Mouse (Mus musculus) heart, embryonic 11.5 days (tissue): Measurements from ENCODE around the gene Dusp18. TPM values are rescaled to one million over a fixed set of nuclear protein-coding genes. Genes with fewer than 3 reads are reported as not detected.
A peak's percentile ranks its signal among the peaks of the same experiment; 100 is the strongest.

ENCODE experiments used
- ATAC-seq: fragments of 200-750 bp; cut with Nextera tagmentation; replicated peaks from 2 replicates; pipeline ENCODE4 v1.8.0; 2017; ENCODE audit warnings: moderate library complexity; ENCODE audit not compliant: insufficient number of reproducible peaks, low FRiP score, low TSS enrichment
- H3K27ac ChIP-seq: fragments of 300-500 bp; sonication (generic); 2 replicates; pipeline ENCODE4 v1.5.1; 2014; ENCODE audit warnings: mild to moderate bottlenecking, low read depth, low read length
- H3K27me3 ChIP-seq: fragments of 300-500 bp; sonication (generic); 2 replicates; pipeline ENCODE4 v1.6.1; 2014; ENCODE audit warnings: mild to moderate bottlenecking, low read length, mixed read lengths; ENCODE audit not compliant: control insufficient read depth, insufficient read depth
- H3K36me3 ChIP-seq: fragments of 300-500 bp; sonication (generic); 2 replicates; pipeline ENCODE4 v1.6.1; 2014; ENCODE audit warnings: mild to moderate bottlenecking, low read length, moderate library complexity, mixed read lengths; ENCODE audit not compliant: control insufficient read depth, insufficient read depth
- H3K4me1 ChIP-seq: fragments of 300-500 bp; sonication (generic); 2 replicates; pipeline ENCODE4 v1.6.1; 2014; ENCODE audit warnings: low read length; ENCODE audit not compliant: control insufficient read depth, insufficient read depth
- H3K4me2 ChIP-seq: fragments of 300-500 bp; sonication (generic); 2 replicates; pipeline ENCODE4 v1.6.1; 2014; ENCODE audit warnings: mild to moderate bottlenecking, moderate library complexity
- H3K4me3 ChIP-seq: fragments of 300-500 bp; sonication (generic); 2 replicates; pipeline ENCODE4 v1.5.1; 2014; ENCODE audit warnings: low read depth, low read length
- H3K9ac ChIP-seq: fragments of 300-500 bp; sonication (generic); 2 replicates; pipeline ENCODE4 v1.6.1; 2014; ENCODE audit warnings: mild to moderate bottlenecking, low read depth, low read length, moderate library complexity
- H3K9me3 ChIP-seq: fragments of 300-500 bp; sonication (generic); replicated peaks from 2 replicates; pipeline ENCODE4 v1.6.1; 2016; ENCODE audit warnings: low read length; ENCODE audit not compliant: control insufficient read depth
- WGBS: fragments of 180-500 bp; shearing (Covaris S2); extraction: QIAGEN DNeasy Blood & Tissue Kit; methylation state at CpG from one replicate; pipeline ENCODE4 v1.1.7; 2014; ENCODE audit not compliant: insufficient replicate concordance; 5-methylcytosine and 5-hydroxymethylcytosine counted together
- polyA plus RNA-seq: library from polyadenylated mRNA; unstranded; fragments of >200 nt; fragmentation: Nextera tagmentation; extraction: Ambion mirVana; gene quantifications from 2 replicates; pipeline ENCODE4 v1.2.1, GENCODE M21; 2014

The Dusp18 gene
- polyA plus RNA-seq, 1 experiment from 2014 or later, result 12.2 TPM

DNA sequence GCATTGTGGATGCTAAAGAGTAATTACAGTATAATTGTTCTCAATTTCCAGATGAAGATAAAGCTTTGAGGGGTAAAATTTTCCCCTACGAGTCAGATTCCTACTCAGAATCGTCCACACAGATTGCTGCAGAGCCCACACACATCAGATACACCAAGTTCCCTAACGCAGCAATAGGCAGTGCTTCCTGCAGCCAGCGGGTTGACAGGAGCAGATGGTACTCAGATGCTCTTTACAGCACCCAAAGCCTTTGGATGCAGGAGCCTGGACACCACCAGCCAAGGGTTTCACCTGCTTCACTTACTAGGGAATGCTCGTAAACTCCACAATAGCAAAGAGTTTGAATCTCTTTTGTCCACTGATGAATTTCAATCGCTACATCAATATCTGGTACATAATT lies 18.6 kb upstream of the Dusp18 start:
- H3K27me3 ChIP-seq, result 0 out of 2 replicates have a peak, but pooled peaks cover 2% of the 10 kb centered on the region
- no peaks in the 10 kb centered on the region for H3K4me1 ChIP-seq
- 66% methylated on average over 6 of the region's 6 CpGs for WGBS
- no peaks in the 10 kb centered on the region for H3K36me3 ChIP-seq
- H3K27ac ChIP-seq, result no peak overlapping the region
- no peak overlapping the region for H3K4me3 ChIP-seq
- H3K4me2 ChIP-seq, result no peak overlapping the region
- H3K9me3 ChIP-seq, result no peaks in the 10 kb centered on the region
- no peak for ATAC-seq
- no peak overlapping the region for H3K9ac ChIP-seq

GRCm38 (mm10) chr11:3878660-3879059 lies 16.4 kb upstream of the Dusp18 start:
- Histone ChIP-seq H3K27me3 (0 out of 2 replicates have a peak, but pooled peaks cover 2% of the 10 kb centered on the region), H3K9me3 (no peaks in the 10 kb centered on the region), H3K4me1 (no peaks in the 10 kb centered on the region), H3K9ac (no peak overlapping the region), H3K27ac (no peak overlapping the region), H3K4me2 (no peak overlapping the region), H3K4me3 (no peak overlapping the region), H3K36me3 (no peaks in the 10 kb centered on the region)
- WGBS, result 70% methylated on average over 7 of the region's 7 CpGs
- ATAC-seq, result no peak

GRCm38 (mm10) chr11:3879836-3880235 lies 15.2 kb upstream of the Dusp18 start:
- H3K27ac ChIP-seq, result no peak overlapping the region
- H3K4me1 ChIP-seq, result no peaks in the 10 kb centered on the region
- H3K9ac ChIP-seq, result no peak overlapping the region
- no peak overlapping the region for H3K4me3 ChIP-seq
- 40% methylated on average over 2 of the region's 2 CpGs for WGBS
- H3K27me3 ChIP-seq, result 0 out of 2 replicates have a peak, but pooled peaks cover 2% of the 10 kb centered on the region
- no peaks in the 10 kb centered on the region for H3K36me3 ChIP-seq
- H3K4me2 ChIP-seq, result no peak overlapping the region
- 0 out of 2 replicates have a peak, but pooled peaks have one; percentile 39 for ATAC-seq
- no peaks in the 10 kb centered on the region for H3K9me3 ChIP-seq

- Histone ChIP-seq H3K9me3 (no peaks in the 10 kb centered on the region), H3K36me3 (no peaks in the 10 kb centered on the region), H3K4me2 (no peak overlapping the region), H3K27me3 (0 out of 2 replicates have a peak, but pooled peaks cover 2% of the 10 kb centered on the region), H3K27ac (no peak overlapping the region), H3K4me3 (no peak overlapping the region), H3K9ac (no peak overlapping the region), H3K4me1 (no peaks in the 10 kb centered on the region)
- 84% methylated on average over 3 of the region's 3 CpGs for WGBS
- no peak for ATAC-seq
Measured at GRCm38 (mm10) chr11:3883711-3884110, 11.3 kb upstream of the Dusp18 start.

GRCm38 (mm10) chr11:3887331-3887730 lies 7.7 kb upstream of the Dusp18 start:
- no peak for ATAC-seq
- H3K4me2 ChIP-seq, result no peak overlapping the region
- 70% methylated on average over 5 of the region's 5 CpGs for WGBS

DNA sequence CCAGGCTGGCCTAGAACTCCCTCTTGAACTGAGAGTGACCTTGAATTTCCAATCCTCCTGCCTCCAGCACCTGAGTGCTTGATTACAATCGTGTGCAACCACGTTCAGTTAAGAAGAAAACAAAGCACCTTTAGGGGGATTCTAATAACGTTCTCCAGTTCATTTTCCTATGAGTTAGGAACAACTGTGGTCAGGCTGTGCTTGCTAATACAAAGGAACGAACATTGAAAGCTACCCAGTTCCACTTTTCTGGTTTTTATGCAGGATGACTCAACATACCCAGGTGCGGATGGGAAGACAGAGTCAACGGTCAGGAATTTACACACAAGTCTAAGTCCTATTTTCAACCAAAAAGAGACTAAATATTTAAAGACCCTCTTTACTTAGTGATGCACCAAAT lies 1.1 kb upstream of the Dusp18 start:
- no peak for ATAC-seq
- Histone ChIP-seq H3K9ac (no peak overlapping the region), H3K4me1 (no peaks in the 10 kb centered on the region), H3K36me3 (0 out of 2 replicates have a peak, but pooled peaks cover 5% of the 10 kb centered on the region), H3K27me3 (no peaks in the 10 kb centered on the region), H3K4me3 (no peak overlapping the region), H3K27ac (no peak overlapping the region), H3K9me3 (no peaks in the 10 kb centered on the region), H3K4me2 (no peak overlapping the region; the same call in 1 of the 2 replicates)
- 75% methylated on average over 6 of the region's 6 CpGs for WGBS

More at GRCm38 (mm10) chr11:3887331-3887730, 7.7 kb upstream of the Dusp18 start:
- H3K36me3 ChIP-seq, result no peaks in the 10 kb centered on the region
- H3K27ac ChIP-seq, result no peak overlapping the region
- no peak overlapping the region for H3K9ac ChIP-seq
- no peaks in the 10 kb centered on the region for H3K4me1 ChIP-seq
- no peaks in the 10 kb centered on the region for H3K9me3 ChIP-seq
- no peaks in the 10 kb centered on the region for H3K27me3 ChIP-seq
- H3K4me3 ChIP-seq, result no peak overlapping the region

DNA sequence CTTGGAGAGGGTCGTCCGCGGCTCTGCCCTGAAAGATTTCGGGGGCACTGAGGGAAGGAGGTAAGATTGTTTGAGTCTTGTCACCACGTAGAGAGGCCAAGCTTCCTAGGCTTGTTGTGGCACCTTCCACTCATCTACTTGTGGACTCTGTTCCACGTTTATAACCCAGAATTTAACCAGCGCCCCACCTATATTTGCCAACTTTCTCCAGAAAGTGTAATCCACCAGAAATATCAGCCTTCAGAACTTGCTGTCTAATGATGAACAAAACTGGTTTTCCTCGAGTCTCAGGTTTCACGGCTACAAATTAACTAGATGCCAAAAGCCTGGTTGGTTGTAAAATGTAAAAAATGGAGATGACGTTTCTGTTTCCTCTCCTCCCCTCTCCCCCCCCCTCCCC lies 418 bp downstream of the Dusp18 start:
- Histone ChIP-seq H3K4me2 (peak overlapping the region; percentile 88), H3K27ac (peak overlapping the region; percentile 76)
- 5% methylated on average over 10 of the region's 10 CpGs for WGBS

DNA sequence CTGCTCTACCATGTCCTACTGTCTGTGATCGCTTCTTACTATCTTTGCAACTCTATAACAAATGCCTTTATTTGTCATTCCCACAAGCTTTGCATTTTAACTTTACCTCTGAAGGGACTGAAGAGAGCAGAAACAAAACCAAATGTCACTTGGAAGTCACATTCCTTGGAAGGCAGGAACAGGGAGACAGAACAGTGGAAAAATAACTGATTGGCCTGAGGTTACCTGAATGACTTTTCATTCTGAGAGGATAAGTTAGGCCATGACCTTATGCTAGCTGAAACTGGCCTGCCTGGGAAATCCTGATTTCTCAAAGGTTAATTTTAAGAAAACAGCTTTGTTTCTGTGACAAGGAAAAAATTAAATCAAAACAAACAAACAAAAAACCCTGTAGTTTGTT lies 893 bp downstream of the Dusp18 start:
- no peak overlapping the region for H3K9ac ChIP-seq
- H3K4me3 ChIP-seq, result no peak overlapping the region
- 0 out of 2 replicates have a peak, but pooled peaks cover 5% of the 10 kb centered on the region for H3K36me3 ChIP-seq
- WGBS, result 74% methylated on average over 1 of the region's 1 CpGs
- H3K27ac ChIP-seq, result no peak overlapping the region
- no peak for ATAC-seq
- peaks cover 5% of the 10 kb centered on the region; the same call in 1 of the 2 replicates for H3K4me1 ChIP-seq
- H3K4me2 ChIP-seq, result no peak overlapping the region
- H3K27me3 ChIP-seq, result no peaks in the 10 kb centered on the region
- H3K9me3 ChIP-seq, result no peaks in the 10 kb centered on the region

More for the DNA sequence above, 418 bp downstream of the Dusp18 start:
- no peak for ATAC-seq
- Histone ChIP-seq H3K27me3 (no peaks in the 10 kb centered on the region), H3K9me3 (no peaks in the 10 kb centered on the region), H3K4me1 (peaks cover 4% of the 10 kb centered on the region; the same call in 1 of the 2 replicates), H3K4me3 (peak overlapping the region; percentile 59), H3K9ac (peak overlapping the region; percentile 77), H3K36me3 (0 out of 2 replicates have a peak, but pooled peaks cover 5% of the 10 kb centered on the region)

- H3K9me3 ChIP-seq, result no peaks in the 10 kb centered on the region
- no peak overlapping the region for H3K4me3 ChIP-seq
- H3K27me3 ChIP-seq, result no peaks in the 10 kb centered on the region
- no peak for ATAC-seq
- no peak overlapping the region for H3K4me2 ChIP-seq
- no peak overlapping the region for H3K9ac ChIP-seq
- 58% methylated on average over 6 of the region's 6 CpGs for WGBS
- H3K27ac ChIP-seq, result no peak overlapping the region
- H3K4me1 ChIP-seq, result peaks cover 5% of the 10 kb centered on the region; the same call in 1 of the 2 replicates
- 0 out of 2 replicates have a peak, but pooled peaks cover 5% of the 10 kb centered on the region for H3K36me3 ChIP-seq
Measured at GRCm38 (mm10) chr11:3900296-3900695, 5.3 kb downstream of the Dusp18 start.
